Mouse (Mus musculus): ENCODE results near the gene Hace1.

- no peak for TF ChIP-seq POLR2A (IDR thresholded peaks at IDR 0.05; ENCODE audit: borderline replicate concordance, low read depth, low read length)
- no peak for TF ChIP-seq CTCF (IDR thresholded peaks at IDR 0.05; ENCODE audit: low read depth, low read length)
Observed at GRCm38 (mm10) chr10:45605853-45606252, 28.2 kb downstream of the Hace1 start.

Measured in bone marrow macrophage, adult 2 months (primary cell).